Mouse (Mus musculus) hindbrain, embryonic 15.5 days (tissue): ENCODE measurements around the gene Pptc7. TPM values are rescaled to one million over a fixed set of nuclear protein-coding genes. Genes with fewer than 3 reads are reported as not detected.

Source experiments
- ATAC-seq: fragments of 200-750 bp; cut with Nextera tagmentation; 2 replicates; pipeline ENCODE4 v1.8.0; 2017; ENCODE audit warnings: low read depth, moderate number of reproducible peaks, moderate TSS enrichment; ENCODE audit not compliant: low FRiP score
- H3K27ac ChIP-seq: fragments of 300-500 bp; sonication (generic); replicated peaks from 2 replicates; pipeline ENCODE4 v1.5.1; 2015; ENCODE audit warnings: mild to moderate bottlenecking, inconsistent platforms
- H3K27me3 ChIP-seq: fragments of 300-500 bp; sonication (generic); 2 replicates; pipeline ENCODE4 v1.6.1; 2015; ENCODE audit warnings: control low read depth, inconsistent platforms
- H3K36me3 ChIP-seq: fragments of 300-500 bp; sonication (generic); 2 replicates; pipeline ENCODE4 v1.6.1; 2015; ENCODE audit warnings: control low read depth, inconsistent platforms
- H3K4me1 ChIP-seq: fragments of 300-500 bp; sonication (generic); replicated peaks from 2 replicates; pipeline ENCODE4 v1.6.1; 2015; ENCODE audit warnings: control low read depth, inconsistent platforms
- H3K4me2 ChIP-seq: fragments of 300-500 bp; sonication (generic); 2 replicates; pipeline ENCODE4 v1.6.1; 2015; ENCODE audit warnings: moderate library complexity, mild to moderate bottlenecking, inconsistent platforms
- H3K4me3 ChIP-seq: fragments of 300-500 bp; sonication (generic); 2 replicates; pipeline ENCODE4 v1.5.1; 2015; ENCODE audit warnings: mild to moderate bottlenecking, inconsistent platforms
- H3K9ac ChIP-seq: fragments of 300-500 bp; sonication (generic); 2 replicates; pipeline ENCODE4 v1.6.1; 2015; ENCODE audit warnings: inconsistent platforms
- H3K9me3 ChIP-seq: fragments of 300-500 bp; sonication (generic); 2 replicates; pipeline ENCODE4 v1.6.1; 2016; ENCODE audit warnings: control low read depth, inconsistent platforms
- WGBS: fragments of 180-500 bp; shearing (Covaris S2); methylation state at CpG from one replicate; pipeline ENCODE4 v1.1.7; 2015; 5-methylcytosine and 5-hydroxymethylcytosine counted together
- polyA plus RNA-seq: library from polyadenylated mRNA; unstranded; fragments of >200 nt; fragmentation: Nextera tagmentation; extraction: Ambion mirVana; gene quantifications from 2 replicates; pipeline ENCODE4 v1.2.1, GENCODE M21; 2015

The Pptc7 gene
- polyA plus RNA-seq, 1 experiment from 2014 or later: 8.1 TPM

DNA sequence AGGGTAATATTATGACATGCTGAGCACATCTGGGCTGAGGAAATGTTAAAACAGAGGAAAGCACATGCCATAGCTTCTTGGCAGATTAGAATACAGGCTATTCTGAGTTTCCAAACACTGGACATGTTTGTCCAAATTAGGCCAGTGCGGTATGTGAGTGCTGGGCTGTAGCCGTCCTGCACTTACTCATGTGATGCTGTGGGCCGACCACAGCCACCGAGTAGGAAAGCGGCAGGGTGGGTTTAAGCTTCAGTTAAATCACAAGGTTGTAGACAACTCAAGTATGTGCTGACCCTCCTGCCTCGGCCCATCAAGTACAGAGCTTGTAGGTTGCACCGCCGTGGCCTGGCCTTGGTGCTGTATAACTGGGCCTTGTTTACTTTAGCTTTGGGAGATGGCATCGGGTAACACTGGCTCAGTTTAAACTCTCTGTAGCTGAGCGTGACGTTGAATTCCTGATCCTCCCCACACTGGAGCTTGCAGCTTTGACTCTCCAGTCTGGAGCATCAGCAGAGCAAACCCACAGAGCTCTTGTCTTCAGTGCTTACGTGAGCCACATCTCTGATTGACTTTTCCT is 36.1 kb downstream of the Pptc7 start:
- Histone ChIP-seq H3K9me3 (no peaks in the 10 kb centered on the region), H3K9ac (no peak overlapping the region), H3K27me3 (no peaks in the 10 kb centered on the region), H3K4me3 (no peak overlapping the region), H3K4me1 (no peaks in the 10 kb centered on the region), H3K4me2 (no peak overlapping the region), H3K27ac (no peak overlapping the region), H3K36me3 (no peaks in the 10 kb centered on the region)
- no peak for ATAC-seq
- WGBS: 86% methylated on average over 12 of the region's 12 CpGs

- WGBS: 65% methylated on average over 8 of the region's 8 CpGs
- no peaks in the 10 kb centered on the region for H3K4me1 ChIP-seq
- no peak for ATAC-seq
- peaks cover 6% of the 10 kb centered on the region; the same call in 1 of the 2 replicates for H3K36me3 ChIP-seq
- no peak overlapping the region for H3K9ac ChIP-seq
- no peaks in the 10 kb centered on the region for H3K27me3 ChIP-seq
- H3K9me3 ChIP-seq: no peaks in the 10 kb centered on the region
- no peak overlapping the region for H3K4me2 ChIP-seq
- H3K27ac ChIP-seq: no peak overlapping the region
- no peak overlapping the region for H3K4me3 ChIP-seq
These were observed 39.4 kb downstream of the Pptc7 start for GRCm38 (mm10) chr5:122323523-122323922.

DNA sequence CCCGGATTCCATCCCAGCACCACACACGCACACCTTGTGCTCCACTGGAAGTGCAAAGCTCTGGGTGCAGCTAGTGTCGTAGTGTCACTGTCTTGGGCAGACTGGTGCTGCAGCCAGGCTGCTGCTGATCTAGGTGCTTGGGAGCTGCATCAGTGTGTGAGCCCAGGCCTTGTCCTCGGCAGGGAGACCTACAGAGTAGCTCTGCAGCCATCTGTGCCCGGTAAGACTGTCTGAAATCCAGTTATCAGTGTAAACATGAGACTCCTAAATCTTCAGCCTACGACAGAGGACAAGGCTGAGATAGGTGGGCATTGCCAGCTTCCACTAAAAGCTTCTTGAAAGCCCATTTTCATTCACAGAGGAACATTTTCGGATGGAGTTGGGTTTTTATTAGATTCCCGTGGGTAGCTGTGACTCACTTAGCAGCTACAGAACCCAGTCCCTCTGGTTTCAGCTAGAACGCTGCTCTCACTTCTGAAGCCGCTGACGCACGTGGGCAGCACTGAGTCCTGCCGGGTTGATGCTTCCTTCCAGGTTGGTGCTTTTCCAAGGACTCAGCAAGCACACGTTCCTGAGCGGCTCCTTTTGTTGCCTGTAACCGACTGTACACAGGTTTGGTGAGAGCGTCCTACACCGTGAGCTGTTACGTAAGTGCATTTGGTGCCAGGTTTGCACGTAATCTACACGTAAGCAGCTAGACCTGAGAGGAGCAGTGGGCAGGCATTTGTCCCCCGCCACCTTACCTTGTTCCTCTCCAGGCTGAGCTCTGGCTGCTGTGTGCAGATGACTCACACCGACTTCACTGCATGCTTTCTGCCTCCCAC is 40.7 kb downstream of the Pptc7 start:
- no peak for ATAC-seq
- 89% methylated on average over 23 of the region's 23 CpGs for WGBS
- H3K9ac ChIP-seq: no peak overlapping the region

GRCm38 (mm10) chr5:122325477-122325876 is 41.3 kb downstream of the Pptc7 start:
- peaks cover 6% of the 10 kb centered on the region; the same call in 1 of the 2 replicates for H3K36me3 ChIP-seq
- H3K27me3 ChIP-seq: no peaks in the 10 kb centered on the region
- no peaks in the 10 kb centered on the region for H3K9me3 ChIP-seq
- WGBS: 86% methylated on average over 8 of the region's 8 CpGs
- no peak overlapping the region for H3K27ac ChIP-seq
- H3K4me3 ChIP-seq: no peak overlapping the region
- H3K9ac ChIP-seq: no peak overlapping the region
- H3K4me1 ChIP-seq: no peaks in the 10 kb centered on the region
- H3K4me2 ChIP-seq: no peak overlapping the region
- ATAC-seq: no peak

More for the DNA sequence above, 40.7 kb downstream of the Pptc7 start:
- Histone ChIP-seq H3K4me1 (no peaks in the 10 kb centered on the region), H3K4me3 (no peak overlapping the region), H3K27me3 (no peaks in the 10 kb centered on the region), H3K4me2 (no peak overlapping the region), H3K9me3 (no peaks in the 10 kb centered on the region), H3K36me3 (peaks cover 6% of the 10 kb centered on the region; the same call in 1 of the 2 replicates), H3K27ac (no peak overlapping the region)

- no peaks in the 10 kb centered on the region for H3K4me1 ChIP-seq
- no peak for ATAC-seq
- H3K36me3 ChIP-seq: peaks cover 6% of the 10 kb centered on the region; the same call in 1 of the 2 replicates
- no peaks in the 10 kb centered on the region for H3K27me3 ChIP-seq
- H3K4me2 ChIP-seq: no peak overlapping the region
- H3K9me3 ChIP-seq: no peaks in the 10 kb centered on the region
- no peak overlapping the region for H3K4me3 ChIP-seq
- no peak overlapping the region for H3K9ac ChIP-seq
- WGBS: 91% methylated on average over 3 of the region's 3 CpGs
- no peak overlapping the region for H3K27ac ChIP-seq
These were observed 43.1 kb downstream of the Pptc7 start for GRCm38 (mm10) chr5:122327283-122327682.

DNA sequence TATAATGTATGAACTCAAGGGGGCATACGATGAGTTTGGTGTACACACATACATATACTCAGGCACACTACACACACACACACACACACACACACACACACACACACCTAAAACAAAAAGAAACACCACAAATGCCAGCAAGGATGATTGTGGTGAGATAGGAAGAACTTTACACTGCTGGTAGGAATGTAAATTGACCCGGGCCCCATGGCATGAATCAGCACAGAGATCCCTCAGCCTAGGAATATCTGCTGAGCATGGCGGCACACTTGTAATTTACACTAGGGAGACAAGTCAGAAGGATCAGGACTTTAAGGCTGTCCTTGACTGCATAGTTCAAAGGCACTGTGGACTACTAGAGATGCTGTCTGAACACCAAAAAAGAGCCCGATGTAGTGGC is 46.1 kb downstream of the Pptc7 start:
- H3K36me3 ChIP-seq: peaks cover 6% of the 10 kb centered on the region; the same call in 1 of the 2 replicates
- H3K4me2 ChIP-seq: no peak overlapping the region
- no peaks in the 10 kb centered on the region for H3K9me3 ChIP-seq
- 94% methylated on average over 4 of the region's 4 CpGs for WGBS
- no peaks in the 10 kb centered on the region for H3K4me1 ChIP-seq
- no peak for ATAC-seq
- no peak overlapping the region for H3K9ac ChIP-seq
- no peak overlapping the region for H3K27ac ChIP-seq
- no peak overlapping the region for H3K4me3 ChIP-seq
- no peaks in the 10 kb centered on the region for H3K27me3 ChIP-seq

GRCm38 (mm10) chr5:122334682-122335081 is 50.5 kb downstream of the Pptc7 start:
- H3K27me3 ChIP-seq: no peaks in the 10 kb centered on the region
- WGBS: 92% methylated on average over 3 of the region's 3 CpGs
- H3K4me2 ChIP-seq: no peak overlapping the region
- H3K4me1 ChIP-seq: no peaks in the 10 kb centered on the region
- no peaks in the 10 kb centered on the region for H3K9me3 ChIP-seq
- no peak overlapping the region for H3K27ac ChIP-seq
- ATAC-seq: no peak
- H3K9ac ChIP-seq: no peak overlapping the region
- H3K36me3 ChIP-seq: no peaks in the 10 kb centered on the region; the same call in 1 of the 2 replicates
- no peak overlapping the region for H3K4me3 ChIP-seq

DNA sequence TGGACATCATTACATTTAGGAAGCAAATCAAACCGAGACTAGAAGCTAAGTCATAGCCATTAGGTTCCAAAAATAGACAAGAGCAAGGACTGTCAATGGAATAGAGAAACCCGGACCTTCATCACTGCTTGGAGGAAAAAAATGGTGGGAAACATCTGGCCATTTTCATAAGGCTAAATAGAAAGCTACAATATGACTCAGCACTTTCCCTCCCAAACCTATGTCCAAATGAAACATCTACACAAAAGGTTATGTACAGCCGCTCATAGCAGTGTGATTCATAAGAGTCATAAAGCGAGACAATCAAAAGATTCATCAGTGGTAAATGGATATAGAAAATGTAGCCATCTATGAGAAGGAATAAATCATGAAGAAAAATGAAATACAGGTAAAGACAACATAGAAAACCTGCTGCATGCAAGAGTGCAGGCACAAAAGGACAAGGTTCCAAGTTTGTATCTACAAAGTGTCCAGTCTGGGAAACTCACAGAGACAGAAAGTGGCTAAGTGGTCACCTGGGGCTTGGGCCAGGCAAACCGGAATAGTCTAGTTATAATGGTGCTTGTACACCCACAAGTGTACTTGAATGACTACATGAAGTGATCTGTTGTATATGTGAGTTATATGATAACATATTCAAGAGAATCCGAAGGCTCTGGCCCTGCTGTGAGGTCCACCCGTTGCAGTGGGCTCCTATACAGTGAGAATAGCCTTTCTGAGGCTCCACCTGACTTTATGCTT is 52.6 kb downstream of the Pptc7 start:
- H3K4me2 ChIP-seq: no peak overlapping the region
- no peaks in the 10 kb centered on the region for H3K4me1 ChIP-seq
- WGBS: 93% methylated on average over 7 of the region's 7 CpGs
- no peaks in the 10 kb centered on the region; the same call in 1 of the 2 replicates for H3K36me3 ChIP-seq
- H3K27me3 ChIP-seq: no peaks in the 10 kb centered on the region
- no peaks in the 10 kb centered on the region for H3K9me3 ChIP-seq
- H3K4me3 ChIP-seq: no peak overlapping the region
- H3K9ac ChIP-seq: no peak overlapping the region
- ATAC-seq: no peak
- no peak overlapping the region for H3K27ac ChIP-seq

GRCm38 (mm10) chr5:122342874-122343273 is 58.7 kb downstream of the Pptc7 start:
- Histone ChIP-seq H3K4me1 (no peaks in the 10 kb centered on the region), H3K4me3 (no peak overlapping the region), H3K27me3 (no peaks in the 10 kb centered on the region), H3K4me2 (no peak overlapping the region), H3K36me3 (no peaks in the 10 kb centered on the region), H3K9ac (no peak overlapping the region), H3K27ac (no peak overlapping the region), H3K9me3 (no peaks in the 10 kb centered on the region)
- ATAC-seq: no peak
- 87% methylated on average over 1 of the region's 1 CpGs for WGBS

GRCm38 (mm10) chr5:122343768-122344167 is 59.6 kb downstream of the Pptc7 start:
- 52% methylated on average over 7 of the region's 7 CpGs for WGBS
- no peak overlapping the region for H3K9ac ChIP-seq
- H3K27me3 ChIP-seq: no peaks in the 10 kb centered on the region
- no peak overlapping the region for H3K4me3 ChIP-seq
- ATAC-seq: no peak
- H3K4me2 ChIP-seq: no peak overlapping the region
- no peaks in the 10 kb centered on the region for H3K36me3 ChIP-seq
- no peaks in the 10 kb centered on the region for H3K4me1 ChIP-seq
- peak overlapping the region; percentile 34 for H3K27ac ChIP-seq
- H3K9me3 ChIP-seq: no peaks in the 10 kb centered on the region

DNA sequence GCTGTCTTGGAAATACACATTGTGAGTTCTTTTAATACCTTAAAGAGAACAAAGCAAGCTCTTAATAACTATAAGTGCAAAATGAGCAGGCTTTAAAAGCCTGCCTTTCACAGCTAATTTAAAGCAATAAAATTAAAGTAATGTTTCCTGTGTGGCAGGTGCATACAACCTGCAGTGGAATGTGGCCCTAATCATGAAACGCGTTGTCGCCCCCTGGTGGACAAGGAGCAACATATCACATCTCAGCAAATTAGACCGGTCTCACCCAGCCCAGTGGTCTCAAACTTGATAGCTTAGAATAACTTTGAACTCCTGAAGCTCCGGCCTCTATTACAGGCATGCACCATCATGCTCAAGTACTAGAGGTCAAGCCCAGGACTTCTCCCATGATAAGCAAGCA is 60.1 kb downstream of the Pptc7 start:
- no peak for ATAC-seq
- Histone ChIP-seq H3K9ac (no peak overlapping the region), H3K4me1 (no peaks in the 10 kb centered on the region)

GRCm38 (mm10) chr5:122345777-122346176 is 61.6 kb downstream of the Pptc7 start:
- Histone ChIP-seq H3K9me3 (no peaks in the 10 kb centered on the region), H3K4me3 (no peak overlapping the region), H3K36me3 (no peaks in the 10 kb centered on the region), H3K4me1 (no peaks in the 10 kb centered on the region), H3K9ac (no peak overlapping the region), H3K27me3 (no peaks in the 10 kb centered on the region), H3K4me2 (no peak overlapping the region), H3K27ac (no peak overlapping the region)
- ATAC-seq: no peak
- WGBS: 81% methylated on average over 4 of the region's 4 CpGs

More for the DNA sequence above, 60.1 kb downstream of the Pptc7 start:
- Histone ChIP-seq H3K9me3 (no peaks in the 10 kb centered on the region), H3K4me3 (no peak overlapping the region), H3K36me3 (no peaks in the 10 kb centered on the region), H3K27ac (no peak overlapping the region), H3K27me3 (no peaks in the 10 kb centered on the region), H3K4me2 (no peak overlapping the region)
- WGBS: 10% methylated on average over 5 of the region's 5 CpGs
